Mouse (Mus musculus) testis, adult 2 months (tissue): ENCODE data around the gene Ostm1. TPM values are rescaled to one million over a fixed set of nuclear protein-coding genes. Genes with fewer than 3 reads are reported as not detected.

ENCODE experiments used
- H3K27ac ChIP-seq: fragments of 200-500 bp; 2 replicates; pipeline ENCODE4 v1.5.1; 2012; ENCODE audit warnings: low read depth, low read length; ENCODE audit not compliant: control insufficient read depth, insufficient read depth
- H3K27me3 ChIP-seq: fragments of 200-500 bp; 2 replicates; pipeline ENCODE4 v1.6.1; 2012; ENCODE audit warnings: mild to moderate bottlenecking, low read length, moderate library complexity; ENCODE audit not compliant: control insufficient read depth, insufficient read depth
- H3K36me3 ChIP-seq: fragments of 200-500 bp; 2 replicates; pipeline ENCODE4 v1.6.1; 2012; ENCODE audit warnings: mild to moderate bottlenecking, low read length; ENCODE audit not compliant: control insufficient read depth, insufficient read depth
- H3K4me1 ChIP-seq: fragments of 200-500 bp; 2 replicates; pipeline ENCODE4 v1.6.1; 2012; ENCODE audit warnings: low read length; ENCODE audit not compliant: control insufficient read depth, insufficient read depth
- H3K4me3 ChIP-seq: fragments of 200-500 bp; 2 replicates; pipeline ENCODE4 v1.5.1; 2012; ENCODE audit warnings: low read depth, mild to moderate bottlenecking, low read length, moderate library complexity, mixed read lengths; ENCODE audit not compliant: control insufficient read depth
- CTCF ChIP-seq: fragments of 200-500 bp; IDR thresholded peaks from 2 replicates; pipeline ENCODE4 v1.5.1; 2012; ENCODE audit warnings: low read depth, mild to moderate bottlenecking, inconsistent platforms, low read length, moderate library complexity; ENCODE audit not compliant: control insufficient read depth, insufficient read depth, insufficient replicate concordance
- POLR2A ChIP-seq: fragments of 200-500 bp; IDR thresholded peaks from 2 replicates; pipeline ENCODE4 v1.6.1; 2012; ENCODE audit warnings: low read depth, mild to moderate bottlenecking, inconsistent platforms, low read length, moderate library complexity; ENCODE audit not compliant: control insufficient read depth
- polyA plus RNA-seq: library from polyadenylated mRNA; depleted of rRNA; stranded (reverse); fragments of >200 nt; gene quantifications from 2 replicates; pipeline ENCODE4 v1.2.3, GENCODE M21; 2012

Gene Ostm1
- polyA plus RNA-seq, 1 experiment, result 4.1 TPM

GRCm38 (mm10) chr10:42613639-42614381, 30.2 kb downstream of the Ostm1 start:
- H3K27ac ChIP-seq, result no peak overlapping the region
- H3K4me3 ChIP-seq, result peak overlapping the region; percentile 82
- no peaks in the 10 kb centered on the region for H3K36me3 ChIP-seq
- H3K27me3 ChIP-seq, result peaks cover 4% of the 10 kb centered on the region
- TF ChIP-seq POLR2A (no peak), CTCF (no peak)
- peaks cover 4% of the 10 kb centered on the region for H3K4me1 ChIP-seq

- no peak for TF ChIP-seq POLR2A
- Histone ChIP-seq H3K27ac (no peak overlapping the region), H3K4me1 (peaks cover 4% of the 10 kb centered on the region), H3K27me3 (peaks cover 4% of the 10 kb centered on the region), H3K4me3 (peak overlapping the region; percentile 75), H3K36me3 (no peaks in the 10 kb centered on the region)
Measured at GRCm38 (mm10) chr10:42614766-42615165, 31.1 kb downstream of the Ostm1 start.

GRCm38 (mm10) chr10:42618291-42618690, 34.7 kb downstream of the Ostm1 start:
- TF ChIP-seq CTCF, result no peak
- TF ChIP-seq POLR2A, result no peak
- H3K36me3 ChIP-seq, result no peaks in the 10 kb centered on the region
- H3K4me3 ChIP-seq, result no peak overlapping the region
- H3K27ac ChIP-seq, result no peak overlapping the region
- H3K27me3 ChIP-seq, result peaks cover 4% of the 10 kb centered on the region
- peaks cover 4% of the 10 kb centered on the region for H3K4me1 ChIP-seq

GRCm38 (mm10) chr10:42625907-42626306, 42.3 kb downstream of the Ostm1 start:
- H3K27me3 ChIP-seq, result no peaks in the 10 kb centered on the region
- no peaks in the 10 kb centered on the region for H3K4me1 ChIP-seq
- H3K27ac ChIP-seq, result no peak overlapping the region
- no peaks in the 10 kb centered on the region for H3K36me3 ChIP-seq
- no peak overlapping the region for H3K4me3 ChIP-seq
- TF ChIP-seq POLR2A (no peak), CTCF (no peak)

GRCm38 (mm10) chr10:42630596-42631355, 47.2 kb downstream of the Ostm1 start:
- H3K27me3 ChIP-seq, result peaks cover 14% of the 10 kb centered on the region
- H3K27ac ChIP-seq, result no peak overlapping the region
- H3K4me1 ChIP-seq, result peaks cover 11% of the 10 kb centered on the region
- H3K4me3 ChIP-seq, result no peak overlapping the region
- H3K36me3 ChIP-seq, result no peaks in the 10 kb centered on the region
- no peak for TF ChIP-seq CTCF
- no peak for TF ChIP-seq POLR2A

- H3K27ac ChIP-seq, result no peak overlapping the region
- peaks cover 14% of the 10 kb centered on the region for H3K27me3 ChIP-seq
- H3K4me3 ChIP-seq, result no peak overlapping the region
- H3K36me3 ChIP-seq, result no peaks in the 10 kb centered on the region
- TF ChIP-seq POLR2A (no peak), CTCF (no peak)
- peaks cover 16% of the 10 kb centered on the region for H3K4me1 ChIP-seq
Measured at GRCm38 (mm10) chr10:42631754-42632452, 48.3 kb downstream of the Ostm1 start.

GRCm38 (mm10) chr10:42632453-42633360, 49.1 kb downstream of the Ostm1 start:
- H3K27ac ChIP-seq, result no peak overlapping the region
- H3K4me3 ChIP-seq, result peak overlapping the region; percentile 20; the same call in 1 of the 2 replicates
- H3K36me3 ChIP-seq, result no peaks in the 10 kb centered on the region
- H3K27me3 ChIP-seq, result peaks cover 14% of the 10 kb centered on the region
- TF ChIP-seq POLR2A (no peak), CTCF (no peak)
- peaks cover 17% of the 10 kb centered on the region for H3K4me1 ChIP-seq
